Mouse (Mus musculus): Measurements from ENCODE around the gene Polr3b. TPM values are rescaled to one million over a fixed set of nuclear protein-coding genes. Genes with fewer than 3 reads are reported as not detected.

Gene Polr3b
- polyA plus RNA-seq (2012; ENCODE audit: insufficient read depth, low replicate concordance), result 3.2 TPM in 1 of 2 replicates, not detected in the other

GRCm38 (mm10) chr10:84621826-84622790 lies at the start of gene Polr3b:
TSS of gene Polr3b (plus strand) at chr10:84622292.
- H3K9me3 ChIP-seq, result no peaks in the 10 kb centered on the region
- no peak for TF ChIP-seq GATA1 (IDR thresholded peaks at IDR 0.05; ENCODE audit: borderline replicate concordance, low read length)
- peak; percentile 49; the same call in 1 of the 2 replicates for TF ChIP-seq FLI1 (IDR thresholded peaks at IDR 0.05; ENCODE audit: low read length)

DNA sequence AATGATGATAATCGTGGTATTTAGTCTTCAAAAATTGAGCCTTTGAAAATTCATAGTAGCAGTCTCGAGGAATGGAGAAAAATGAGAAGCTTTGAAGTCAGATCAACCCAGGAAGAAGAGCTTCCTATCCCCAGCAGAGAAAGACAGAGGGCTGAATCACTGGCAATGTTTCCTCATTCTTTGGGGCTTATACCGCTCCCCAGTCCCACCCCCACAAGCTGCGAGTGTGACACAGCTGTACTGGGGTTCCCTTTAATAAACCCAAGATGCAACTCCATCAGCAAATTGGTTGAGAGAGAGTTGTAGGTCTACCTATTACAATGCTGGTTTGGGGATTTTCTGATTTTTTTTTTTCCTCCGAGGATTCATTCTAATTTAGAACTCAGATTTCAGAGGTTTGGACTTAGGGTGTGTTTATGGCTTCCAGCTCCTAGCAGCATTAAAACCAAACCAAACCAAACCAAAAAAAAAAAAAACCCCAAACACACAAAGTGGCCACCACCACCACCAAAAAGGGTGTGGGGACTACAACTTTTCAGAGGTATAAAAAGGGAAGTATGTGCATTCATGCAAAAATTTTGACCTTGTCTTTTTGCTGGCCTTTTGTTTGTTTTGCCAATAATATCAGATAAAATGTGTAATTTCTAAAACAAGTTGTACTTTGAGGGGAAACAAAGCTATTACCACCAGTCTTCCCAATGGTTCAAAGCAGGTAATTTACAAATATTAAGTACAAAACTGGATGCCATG lies 48.2 kb upstream of the Polr3b start:
- H3K4me1 ChIP-seq, result peaks cover 37% of the 10 kb centered on the region
- no peak overlapping the region for H3K4me3 ChIP-seq (replicated peaks)
- TF ChIP-seq FLI1 (IDR thresholded peaks at IDR 0.05; ENCODE audit: low read length) (no peak), GATA1 (IDR thresholded peaks at IDR 0.05; ENCODE audit: borderline replicate concordance, low read length) (no peak)
- H3K9me3 ChIP-seq, result no peaks in the 10 kb centered on the region
- H3K36me3 ChIP-seq (replicated peaks; ENCODE audit: low read length), result no peaks in the 10 kb centered on the region
- peaks cover 5% of the 10 kb centered on the region for H3K27me3 ChIP-seq (replicated peaks)

More at GRCm38 (mm10) chr10:84621826-84622790, at the start of gene Polr3b:
- peaks cover 44% of the 10 kb centered on the region for H3K4me1 ChIP-seq
- H3K4me3 ChIP-seq (replicated peaks), result peak within 1 kb of the TSS; percentile 97
- H3K36me3 ChIP-seq (replicated peaks; ENCODE audit: low read length), result peaks cover 5% of the 10 kb centered on the region
- no peaks in the 10 kb centered on the region for H3K27me3 ChIP-seq (replicated peaks)

GRCm38 (mm10) chr10:84576029-84576394 lies 46.1 kb upstream of the Polr3b start:
- Histone ChIP-seq H3K9me3 (no peaks in the 10 kb centered on the region), H3K4me1 (peaks cover 39% of the 10 kb centered on the region), H3K36me3 (replicated peaks; ENCODE audit: low read length) (no peaks in the 10 kb centered on the region), H3K4me3 (replicated peaks) (peak overlapping the region; percentile 96), H3K27me3 (replicated peaks) (peaks cover 7% of the 10 kb centered on the region)
- no peak; the same call in 2 of the 3 replicates for TF ChIP-seq GATA1 (IDR thresholded peaks at IDR 0.05; ENCODE audit: borderline replicate concordance, low read length)
- no peak for TF ChIP-seq FLI1 (IDR thresholded peaks at IDR 0.05; ENCODE audit: low read length)

- Histone ChIP-seq H3K9me3 (no peaks in the 10 kb centered on the region), H3K27me3 (replicated peaks) (peaks cover 7% of the 10 kb centered on the region), H3K36me3 (replicated peaks; ENCODE audit: low read length) (no peaks in the 10 kb centered on the region), H3K4me1 (peaks cover 44% of the 10 kb centered on the region), H3K4me3 (replicated peaks) (peak within 1 kb of the TSS; percentile 96)
- TF ChIP-seq GATA1 (IDR thresholded peaks at IDR 0.05; ENCODE audit: borderline replicate concordance, low read length) (no peak), FLI1 (IDR thresholded peaks at IDR 0.05; ENCODE audit: low read length) (no peak)
Observed at GRCm38 (mm10) chr10:84576395-84577070, 45.6 kb upstream of the Polr3b start, which contains the start of gene Tcp11l2. TSS of gene Tcp11l2 (plus strand) at chr10:84576626.

GRCm38 (mm10) chr10:84577071-84577727 lies 44.9 kb upstream of the Polr3b start:
- Histone ChIP-seq H3K4me1 (peaks cover 51% of the 10 kb centered on the region), H3K36me3 (replicated peaks; ENCODE audit: low read length) (no peaks in the 10 kb centered on the region), H3K4me3 (replicated peaks) (peak overlapping the region; percentile 96), H3K9me3 (no peaks in the 10 kb centered on the region), H3K27me3 (replicated peaks) (peaks cover 8% of the 10 kb centered on the region)
- no peak for TF ChIP-seq FLI1 (IDR thresholded peaks at IDR 0.05; ENCODE audit: low read length)
- no peak for TF ChIP-seq GATA1 (IDR thresholded peaks at IDR 0.05; ENCODE audit: borderline replicate concordance, low read length)

- Histone ChIP-seq H3K4me3 (replicated peaks) (peak overlapping the region; percentile 73), H3K9me3 (no peaks in the 10 kb centered on the region), H3K4me1 (peaks cover 52% of the 10 kb centered on the region), H3K27me3 (replicated peaks) (peaks cover 14% of the 10 kb centered on the region), H3K36me3 (replicated peaks; ENCODE audit: low read length) (no peaks in the 10 kb centered on the region)
- TF ChIP-seq FLI1 (IDR thresholded peaks at IDR 0.05; ENCODE audit: low read length), result no peak
- TF ChIP-seq GATA1 (IDR thresholded peaks at IDR 0.05; ENCODE audit: borderline replicate concordance, low read length), result no peak
Observed at GRCm38 (mm10) chr10:84578738-84579137, 43.4 kb upstream of the Polr3b start.

GRCm38 (mm10) chr10:84579527-84579926 lies 42.6 kb upstream of the Polr3b start:
- Histone ChIP-seq H3K9me3 (no peaks in the 10 kb centered on the region), H3K4me3 (replicated peaks) (no peak overlapping the region), H3K36me3 (replicated peaks; ENCODE audit: low read length) (no peaks in the 10 kb centered on the region), H3K27me3 (replicated peaks) (peaks cover 19% of the 10 kb centered on the region), H3K4me1 (peaks cover 55% of the 10 kb centered on the region)
- TF ChIP-seq GATA1 (IDR thresholded peaks at IDR 0.05; ENCODE audit: borderline replicate concordance, low read length) (no peak), FLI1 (IDR thresholded peaks at IDR 0.05; ENCODE audit: low read length) (no peak)

GRCm38 (mm10) chr10:84581191-84581590 lies 40.9 kb upstream of the Polr3b start:
- peaks cover 22% of the 10 kb centered on the region for H3K27me3 ChIP-seq (replicated peaks)
- peaks cover 6% of the 10 kb centered on the region for H3K36me3 ChIP-seq (replicated peaks; ENCODE audit: low read length)
- TF ChIP-seq FLI1 (IDR thresholded peaks at IDR 0.05; ENCODE audit: low read length) (no peak), GATA1 (IDR thresholded peaks at IDR 0.05; ENCODE audit: borderline replicate concordance, low read length) (no peak)
- peaks cover 53% of the 10 kb centered on the region for H3K4me1 ChIP-seq
- H3K9me3 ChIP-seq, result no peaks in the 10 kb centered on the region
- H3K4me3 ChIP-seq (replicated peaks), result no peak overlapping the region

DNA sequence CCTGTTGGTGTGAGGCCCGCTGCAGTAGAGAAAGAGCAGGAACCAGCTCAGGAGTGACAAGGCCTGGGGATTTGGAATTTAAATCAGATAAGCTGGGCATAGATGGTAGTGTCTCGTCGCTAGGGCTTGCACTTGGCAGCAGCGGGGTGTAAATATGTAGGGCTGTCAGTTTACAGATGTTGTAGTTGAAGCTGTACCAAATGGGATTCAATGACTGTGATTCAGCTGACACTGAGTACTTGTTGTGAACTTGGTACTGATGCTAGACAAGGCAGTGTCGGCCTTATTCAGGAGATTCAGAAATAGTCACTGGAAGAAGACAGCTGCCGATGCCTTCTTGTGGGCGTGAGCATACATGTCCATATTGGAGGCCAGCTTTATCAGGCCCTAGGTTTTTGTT lies 39.9 kb upstream of the Polr3b start:
- no peak for TF ChIP-seq FLI1 (IDR thresholded peaks at IDR 0.05; ENCODE audit: low read length)
- TF ChIP-seq GATA1 (IDR thresholded peaks at IDR 0.05; ENCODE audit: borderline replicate concordance, low read length), result no peak
- Histone ChIP-seq H3K9me3 (no peaks in the 10 kb centered on the region), H3K27me3 (replicated peaks) (peaks cover 22% of the 10 kb centered on the region), H3K4me1 (peaks cover 51% of the 10 kb centered on the region), H3K36me3 (replicated peaks; ENCODE audit: low read length) (peaks cover 9% of the 10 kb centered on the region), H3K4me3 (replicated peaks) (no peak overlapping the region)

Data from megakaryocyte, embryonic 14.5 days (primary cell).